Mouse (Mus musculus) embryonic stem cell, embryonic (primary cell): ENCODE measurements around the gene Sptlc2.

ENCODE experiments used
- CTCF ChIA-PET, 4 experiments: fragments of 300-600 bp in 2 of 4; fragments of 350-600 bp in 2 of 4; sonication (Branson Sonifier 250); formaldehyde crosslinking; loops; one replicate each; lab custom pipeline; 2022; ENCODE audit warnings: inconsistent platforms in 2 of 4; lab: Charles Lee
- POLR2A ChIA-PET, 4 experiments: fragments of 300-600 bp in 2 of 4; fragments of 350-600 bp in 2 of 4; sonication (Branson Sonifier 250); formaldehyde crosslinking; loops; one replicate each; lab custom pipeline; 2022; ENCODE audit warnings: antibody characterized with exemption in 4 of 4, inconsistent platforms in 1 of 4; lab: Charles Lee

The Sptlc2 gene

DNA sequence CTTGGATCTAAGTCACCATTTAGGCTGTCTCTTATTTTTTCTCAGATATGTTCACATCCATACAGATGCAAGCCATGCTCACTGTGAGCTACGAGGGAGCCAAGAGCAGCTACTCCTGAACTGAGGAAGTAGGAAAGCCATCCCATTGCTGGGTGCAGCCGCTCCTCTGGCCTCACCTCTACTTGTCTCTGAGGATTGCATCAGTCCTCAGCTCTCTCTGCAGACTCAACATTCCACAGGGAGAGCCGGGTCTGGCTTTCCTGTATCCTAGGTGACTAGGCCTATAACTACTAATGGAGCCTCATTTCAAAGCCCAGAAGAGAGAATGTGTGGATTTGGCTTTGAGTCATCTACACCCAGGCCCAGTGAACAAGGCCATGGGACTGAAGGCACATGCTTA, 17.6 kb upstream of the Sptlc2 start:
- CTCF ChIA-PET, result interaction anchor here in 1 of 4 experiments (0.6 to 1.4 kb wide), 2 partner anchors 126 to 352 kb away, joined by 3 to 4 read pairs; no protein-coding TSS in a partner anchor
- POLR2A ChIA-PET, result interaction anchor here in 3 of 4 experiments (0.6 to 3.9 kb wide), 28 partner anchors 10 to 459 kb away, joined by 3 to 36 read pairs (median 4); partner anchors contain the start of genes Sptlc2 (in 3 of the 3), Ahsa1 (in 2 of the 3), Pomt2 (in 2 of the 3) and Vipas39 (in 2 of the 3)

DNA sequence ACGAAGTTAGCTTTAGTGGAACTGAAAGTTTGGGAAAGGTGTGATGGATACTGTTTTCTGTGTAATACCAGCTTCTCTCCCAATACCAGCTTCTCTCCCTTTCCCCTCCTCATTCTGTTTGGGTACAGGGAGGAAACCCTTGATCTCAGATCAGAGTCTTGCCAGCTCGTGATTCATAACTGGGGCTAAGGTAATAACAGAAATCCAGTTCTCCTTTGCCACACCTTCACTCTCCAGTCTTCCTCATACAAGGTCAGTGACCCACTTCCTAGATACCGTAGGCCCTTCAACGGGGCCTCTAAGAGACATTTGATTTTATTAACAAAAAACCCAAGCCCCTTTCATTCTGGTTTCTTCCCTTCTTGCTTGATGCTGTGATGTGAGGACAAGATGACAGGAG, 17.0 kb upstream of the Sptlc2 start:
- CTCF ChIA-PET, result interaction anchor here in 1 of 4 experiments (0.6 to 1.4 kb wide), 2 partner anchors 125 to 352 kb away, joined by 3 to 4 read pairs; no protein-coding TSS in a partner anchor
- POLR2A ChIA-PET, result interaction anchor here (0.5 to 3.9 kb wide), 30 partner anchors 10 to 458 kb away, joined by 3 to 36 read pairs (median 4); partner anchors contain the start of genes Sptlc2 (in 3 of the 4), Ahsa1 (in 2 of the 4), Pomt2 (in 2 of the 4) and Vipas39 (in 2 of the 4)

DNA sequence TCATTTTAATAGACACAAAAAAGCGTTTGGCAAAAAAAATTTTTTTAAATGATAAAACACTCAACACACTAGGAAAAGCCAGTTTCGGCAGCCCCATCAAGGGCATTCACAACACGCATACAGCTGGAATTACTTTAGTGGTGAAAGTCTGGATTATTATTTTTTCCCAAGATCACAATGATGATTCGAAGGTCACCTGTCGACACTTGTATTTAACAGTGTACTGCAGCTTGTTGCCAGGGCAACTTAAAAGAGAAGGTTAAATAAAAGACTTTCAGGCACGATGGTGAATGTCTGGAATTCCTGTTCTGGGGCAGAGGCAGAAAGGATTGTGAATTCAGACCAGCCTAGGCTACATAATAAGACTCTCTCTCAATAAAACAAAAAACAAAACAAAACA, 13.7 kb upstream of the Sptlc2 start:
- ChIA-PET POLR2A (interaction anchor here (0.6 to 5.1 kb wide), 21 partner anchors 9 to 596 kb away, joined by 3 to 38 read pairs (median 4); partner anchors contain the start of genes Sptlc2 (in 2 of the 4) and Ahsa1 (in 1 of the 4)), CTCF (interaction anchor here in 2 of 4 experiments (0.7 kb wide), 2 partner anchors 119 to 633 kb away, joined by 4 to 11 read pairs; no protein-coding TSS in a partner anchor)

DNA sequence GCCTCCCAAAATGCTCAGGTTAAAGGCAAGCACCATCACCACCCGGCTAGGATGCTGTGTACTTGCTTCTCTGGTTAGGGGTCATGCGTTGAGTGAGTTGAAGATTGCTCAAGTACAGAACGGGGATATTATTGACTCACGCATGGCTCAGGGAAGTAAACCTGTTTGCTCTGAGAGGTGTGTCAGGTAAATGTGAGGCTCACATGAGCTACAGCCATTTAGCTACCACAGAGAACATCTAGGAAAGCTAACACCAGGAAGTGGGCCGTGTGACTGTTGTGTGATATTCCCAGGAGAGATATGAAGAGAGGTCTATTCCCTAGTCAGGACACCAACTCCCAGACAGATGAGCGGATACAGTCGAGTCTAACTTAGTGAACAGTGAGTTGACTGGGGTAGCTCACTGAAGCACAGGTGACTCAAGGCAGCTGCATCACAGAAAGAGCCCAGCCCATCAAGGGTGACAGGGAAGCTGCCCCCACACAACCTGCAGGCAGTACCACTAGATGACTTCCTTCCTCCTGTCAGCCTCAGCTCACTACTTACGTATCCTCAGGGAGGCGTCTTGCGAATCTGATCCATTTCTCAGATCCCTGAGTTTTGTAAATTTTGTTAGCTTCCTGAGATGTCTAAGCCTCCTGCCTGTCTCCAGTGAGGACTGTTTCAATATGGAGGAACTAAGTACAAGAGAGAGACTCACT, 11.1 kb upstream of the Sptlc2 start:
- ChIA-PET CTCF (interaction anchor here in 2 of 4 experiments (0.6 to 1.0 kb wide), 3 partner anchors 11 to 466 kb away, joined by 3 to 5 read pairs (median 5); partner anchors contain the start of gene Sptlc2 (in 1 of the 2)), POLR2A (interaction anchor here in 3 of 4 experiments (0.6 to 5.1 kb wide), 13 partner anchors 8 to 585 kb away, joined by 3 to 38 read pairs (median 6); partner anchors contain the start of gene Sptlc2 (in 2 of the 3))

DNA sequence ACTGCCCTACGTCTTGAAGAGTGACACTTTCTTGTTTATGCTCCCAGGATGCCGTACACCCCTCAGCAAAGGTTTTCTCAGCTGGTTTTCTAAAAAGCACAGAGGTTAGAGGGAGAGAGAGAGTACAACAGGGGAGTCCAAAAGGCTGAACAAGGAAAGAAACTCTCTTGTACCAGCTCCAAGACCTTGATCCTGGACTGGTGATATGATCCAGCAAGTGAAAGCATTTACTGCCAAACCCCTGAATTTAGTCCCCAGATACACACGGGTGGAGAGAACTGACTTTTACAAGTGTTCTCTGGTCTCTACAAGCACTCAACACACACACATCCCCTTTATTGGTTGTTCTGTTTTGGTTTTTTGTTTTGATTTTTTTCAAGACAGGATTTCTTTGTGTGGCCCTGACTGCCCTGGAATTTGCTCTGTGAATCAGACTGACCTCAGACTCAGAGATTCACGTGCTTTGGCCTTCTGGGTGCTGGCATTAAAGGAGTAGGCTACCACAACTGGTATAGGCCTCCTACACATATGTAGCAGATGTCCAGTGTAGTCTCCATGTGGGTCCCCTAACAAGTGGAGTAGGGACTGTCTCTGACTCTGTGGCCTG, 9.8 kb upstream of the Sptlc2 start:
- POLR2A ChIA-PET, result interaction anchor here in 2 of 4 experiments (0.6 to 5.1 kb wide), 4 partner anchors 9 to 39 kb away, joined by 3 to 38 read pairs (median 4); partner anchors contain the start of gene Sptlc2 (in 1 of the 2)
- CTCF ChIA-PET, result interaction anchor here in 1 of 4 experiments (0.6 kb wide), 1 partner anchor 417 kb away, joined by 3 read pairs; no protein-coding TSS in a partner anchor

DNA sequence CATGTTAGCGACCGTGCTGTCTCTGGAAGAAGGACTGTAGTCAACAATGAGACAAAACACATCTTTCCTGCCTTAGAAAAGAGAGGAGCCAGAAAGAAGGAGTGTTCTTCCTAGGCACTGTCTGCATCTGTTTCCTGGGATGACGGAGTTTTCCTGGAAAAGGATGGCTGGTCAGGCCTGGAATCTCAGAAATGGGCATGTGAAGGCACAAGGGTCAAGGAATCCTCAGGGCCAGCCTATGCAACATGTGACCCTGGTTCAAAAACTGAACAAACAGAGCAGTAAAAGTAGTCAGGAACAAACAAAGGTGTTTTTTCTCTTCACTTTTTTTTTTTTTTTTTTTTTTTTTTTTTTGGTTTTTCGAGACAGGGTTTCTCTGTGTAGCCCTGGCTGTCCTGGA, 9.0 kb upstream of the Sptlc2 start:
- ChIA-PET CTCF (no interaction called here), POLR2A (interaction anchor here in 2 of 4 experiments (0.6 to 1.5 kb wide), 3 partner anchors 9 to 38 kb away, joined by 3 to 4 read pairs (median 3); no protein-coding TSS in a partner anchor)

DNA sequence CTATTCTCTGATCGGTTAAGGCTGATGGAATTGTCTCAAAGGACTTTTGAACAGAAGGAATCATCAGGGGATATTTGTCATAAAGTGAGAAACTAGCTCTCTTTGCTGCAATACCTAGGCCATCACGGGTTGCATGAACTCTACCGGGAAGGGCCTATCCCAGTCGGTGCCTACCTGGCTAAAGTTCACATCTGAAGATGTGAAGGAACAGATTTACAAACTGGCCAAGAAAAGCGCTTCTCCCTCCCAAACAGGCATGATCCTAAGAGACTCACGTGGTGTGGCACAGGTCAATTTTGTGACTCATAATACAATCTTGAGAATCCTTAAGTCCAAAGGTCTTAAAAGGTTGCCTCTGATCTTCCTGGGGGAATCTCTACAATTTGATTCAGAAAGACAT, 6.2 kb upstream of the Sptlc2 start:
- CTCF ChIA-PET, result no interaction called here
- POLR2A ChIA-PET, result interaction anchor here in 2 of 4 experiments (1.1 to 3.7 kb wide), 5 partner anchors 12 to 71 kb away, joined by 3 to 20 read pairs (median 4); no protein-coding TSS in a partner anchor

DNA sequence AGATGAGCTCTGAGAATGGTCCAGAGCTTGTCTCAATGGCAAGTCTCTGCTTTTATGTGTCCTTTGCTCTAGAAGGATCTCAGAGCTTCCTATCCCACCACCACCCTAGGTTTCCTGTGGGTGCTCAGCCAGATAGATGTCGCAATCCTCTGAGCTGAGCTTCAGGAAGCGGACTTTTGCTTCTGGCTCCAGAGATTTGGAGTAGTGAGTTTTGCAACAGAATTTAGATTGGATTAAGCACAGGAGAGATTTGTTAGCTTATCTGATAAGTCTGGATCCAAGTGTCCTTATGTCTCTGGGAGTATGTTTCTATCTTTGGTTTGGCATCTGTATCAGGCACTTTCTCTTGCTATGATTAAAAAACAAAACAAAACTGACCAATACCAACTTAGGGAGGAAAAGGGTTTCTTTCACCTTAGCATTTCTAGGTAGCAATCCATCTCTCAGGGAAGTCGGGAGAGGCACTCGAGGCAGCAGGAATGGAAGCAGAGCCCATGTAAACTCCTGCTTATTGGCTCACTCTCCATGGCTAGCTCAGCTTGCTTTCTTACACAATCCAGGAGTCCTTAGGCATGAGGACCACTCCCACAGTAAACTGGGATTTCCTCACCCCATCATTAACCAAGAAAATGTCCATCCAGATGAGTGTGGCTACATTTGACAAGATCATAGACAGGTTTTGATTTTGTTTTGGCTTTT, 5.4 kb upstream of the Sptlc2 start:
- CTCF ChIA-PET, result interaction anchor here in 1 of 4 experiments (0.7 kb wide), 1 partner anchor 167 kb away, joined by 3 read pairs; no protein-coding TSS in a partner anchor

DNA sequence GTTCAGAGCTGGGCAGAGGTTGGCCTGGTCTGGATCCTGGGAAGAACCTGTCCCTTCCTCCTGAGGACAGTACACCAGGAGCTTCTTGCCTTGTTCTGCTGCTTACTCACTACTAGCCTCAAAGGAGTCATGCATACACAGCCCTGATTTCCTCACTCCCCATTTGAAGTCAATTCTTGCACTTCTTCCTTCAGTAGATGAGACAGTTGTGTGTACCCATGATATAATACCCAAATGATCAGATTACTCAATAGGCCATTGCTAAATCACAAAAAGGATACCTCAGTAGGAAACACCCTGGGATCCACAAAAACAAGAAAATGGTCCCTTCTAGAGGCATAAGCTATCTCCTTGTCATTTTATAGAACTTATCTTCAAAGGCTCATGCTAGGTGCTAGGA, 3.2 kb upstream of the Sptlc2 start:
- ChIA-PET CTCF (interaction anchor here in 1 of 4 experiments (0.7 kb wide), 1 partner anchor 832 kb away, joined by 3 read pairs; no protein-coding TSS in a partner anchor), POLR2A (interaction anchor here in 2 of 4 experiments (0.7 to 3.7 kb wide), 15 partner anchors 9 to 244 kb away, joined by 3 to 20 read pairs (median 5); partner anchors contain the start of gene Pomt2 (in 1 of the 2))

More for the DNA sequence above, 5.4 kb upstream of the Sptlc2 start:
- POLR2A ChIA-PET, result interaction anchor here in 3 of 4 experiments (0.6 to 3.7 kb wide), 19 partner anchors 8 to 467 kb away, joined by 3 to 20 read pairs (median 4); no protein-coding TSS in a partner anchor

DNA sequence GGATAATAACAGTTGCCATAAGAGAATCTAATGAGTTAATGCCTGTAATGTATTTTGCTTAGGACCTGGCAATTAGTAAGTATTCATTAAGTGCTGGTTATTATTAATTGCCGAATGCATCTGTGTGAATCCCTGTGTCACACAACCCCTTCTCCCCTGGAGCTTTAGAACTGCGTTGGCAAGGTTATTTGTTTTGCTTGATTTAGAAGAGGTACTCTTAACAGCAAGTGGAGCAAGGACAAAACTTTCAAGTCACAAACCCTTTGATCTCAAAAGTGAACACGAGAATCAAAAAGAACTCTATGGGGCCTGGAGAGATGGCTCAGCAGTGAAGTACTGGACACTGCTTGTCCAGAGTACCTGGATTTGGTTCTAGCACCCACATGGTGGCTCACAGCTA, 1.1 kb upstream of the Sptlc2 start:
- POLR2A ChIA-PET, result interaction anchor here (0.6 to 5.2 kb wide), 23 partner anchors 11 to 242 kb away, joined by 3 to 48 read pairs (median 7); partner anchors contain the start of genes Ahsa1 (in 1 of the 4), Alkbh1 (in 1 of the 4), Gstz1 (in 1 of the 4) and Pomt2 (in 1 of the 4)
- CTCF ChIA-PET, result interaction anchor here in 1 of 4 experiments (0.8 to 1.2 kb wide), 3 partner anchors 10 to 406 kb away, joined by 3 to 5 read pairs (median 3); no protein-coding TSS in a partner anchor

DNA sequence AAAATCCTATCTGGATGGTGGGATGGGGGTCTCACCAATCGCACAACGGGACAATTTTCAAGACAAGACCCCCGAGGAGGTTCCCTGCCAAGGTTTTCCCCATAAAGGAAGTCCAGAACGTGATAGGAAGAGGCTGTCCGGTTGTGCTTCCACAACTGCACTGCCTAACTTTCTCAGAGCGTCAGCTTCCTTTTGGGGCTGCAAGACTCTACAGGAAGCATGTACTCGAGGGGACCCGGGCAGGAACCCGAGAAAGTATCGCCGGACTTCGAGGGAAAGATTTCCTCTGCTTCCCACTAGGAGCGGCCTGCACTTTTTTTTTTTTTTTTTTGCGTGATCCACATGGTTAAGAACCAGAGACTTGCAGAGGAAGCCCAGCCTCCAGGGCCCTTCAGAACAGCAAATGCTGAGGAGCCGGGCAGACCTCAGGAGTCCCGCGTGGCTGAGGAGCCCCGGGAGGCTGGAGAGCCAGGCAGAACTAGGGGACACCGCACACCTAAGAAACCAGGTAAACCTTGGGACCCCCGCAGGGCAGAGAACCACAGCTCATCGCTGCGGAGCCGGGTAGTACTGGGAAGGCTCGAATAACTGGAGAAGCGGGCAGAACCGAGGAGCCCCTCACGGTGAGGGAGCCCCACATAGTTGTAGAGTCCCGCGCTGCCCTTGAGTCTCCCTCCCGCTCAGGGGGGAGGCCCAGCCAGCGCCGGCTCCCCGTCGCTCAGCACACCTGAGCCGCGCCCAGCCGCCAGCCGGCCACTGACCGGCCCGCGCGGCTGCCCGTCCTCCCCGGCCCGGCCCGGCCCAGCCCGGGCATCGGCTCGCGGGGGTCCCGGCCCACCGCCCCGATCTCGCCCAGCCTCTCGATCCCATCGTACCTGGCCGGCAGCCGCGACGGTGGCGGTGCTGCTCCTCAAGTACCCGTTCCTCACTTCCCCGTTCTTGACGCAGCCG, 709 bp downstream of the Sptlc2 start:
- CTCF ChIA-PET, result interaction anchor here in 1 of 4 experiments (0.7 to 2.4 kb wide), 5 partner anchors 12 to 412 kb away, joined by 3 to 9 read pairs (median 3); no protein-coding TSS in a partner anchor
- POLR2A ChIA-PET, result interaction anchor here (0.5 to 5.2 kb wide), 82 partner anchors 8 to 563 kb away, joined by 3 to 48 read pairs (median 4); partner anchors contain the start of genes Ahsa1 (in 2 of the 4), Vipas39 (in 2 of the 4), Alkbh1 (in 1 of the 4) and Cipc (in 1 of the 4)

DNA sequence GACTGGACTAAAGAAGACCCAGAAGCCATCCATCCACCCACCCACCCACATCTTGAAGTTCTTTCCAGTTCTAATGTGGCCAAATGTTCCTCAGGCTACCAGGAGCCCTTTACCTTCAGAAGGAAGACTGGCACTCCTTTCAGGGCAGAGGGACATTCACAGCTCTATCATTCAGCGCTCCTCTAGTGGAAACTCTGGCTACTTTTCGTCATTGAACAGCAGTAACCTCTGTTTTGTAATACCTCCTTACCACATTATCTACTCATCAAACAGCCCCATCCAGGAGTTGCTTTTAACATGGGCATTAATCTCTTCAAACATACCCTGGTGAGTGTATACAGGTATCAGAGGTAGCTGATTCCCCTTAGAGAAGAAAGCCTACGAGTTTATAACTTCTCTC, 3.1 kb downstream of the Sptlc2 start:
- ChIA-PET CTCF (no interaction called here), POLR2A (interaction anchor here in 1 of 4 experiments (0.7 to 5.2 kb wide), 8 partner anchors 8 to 106 kb away, joined by 3 to 28 read pairs (median 4); no protein-coding TSS in a partner anchor)

DNA sequence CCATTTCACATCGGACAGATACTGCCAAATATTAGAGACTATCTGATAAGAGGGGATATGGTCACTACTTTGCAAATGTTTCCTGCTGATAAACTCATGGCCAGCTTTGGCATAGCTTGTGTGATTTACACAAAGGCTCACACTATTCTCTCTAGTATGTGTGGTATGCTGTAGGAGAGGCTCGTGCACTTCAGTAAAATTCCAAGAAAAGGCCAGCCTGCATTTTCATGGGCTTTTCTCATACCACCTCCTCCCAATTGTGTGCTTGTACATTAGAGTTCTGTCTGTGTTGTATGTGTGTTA, 6.8 kb downstream of the Sptlc2 start:
- CTCF ChIA-PET, result interaction anchor here in 1 of 4 experiments (0.6 kb wide), 1 partner anchor 510 kb away, joined by 6 read pairs; no protein-coding TSS in a partner anchor
- POLR2A ChIA-PET, result interaction anchor here in 3 of 4 experiments (0.6 to 5.5 kb wide), 15 partner anchors 8 to 408 kb away, joined by 3 to 24 read pairs (median 3); partner anchors contain the start of genes Pomt2 (in 1 of the 3) and Sptlc2 (in 1 of the 3)

DNA sequence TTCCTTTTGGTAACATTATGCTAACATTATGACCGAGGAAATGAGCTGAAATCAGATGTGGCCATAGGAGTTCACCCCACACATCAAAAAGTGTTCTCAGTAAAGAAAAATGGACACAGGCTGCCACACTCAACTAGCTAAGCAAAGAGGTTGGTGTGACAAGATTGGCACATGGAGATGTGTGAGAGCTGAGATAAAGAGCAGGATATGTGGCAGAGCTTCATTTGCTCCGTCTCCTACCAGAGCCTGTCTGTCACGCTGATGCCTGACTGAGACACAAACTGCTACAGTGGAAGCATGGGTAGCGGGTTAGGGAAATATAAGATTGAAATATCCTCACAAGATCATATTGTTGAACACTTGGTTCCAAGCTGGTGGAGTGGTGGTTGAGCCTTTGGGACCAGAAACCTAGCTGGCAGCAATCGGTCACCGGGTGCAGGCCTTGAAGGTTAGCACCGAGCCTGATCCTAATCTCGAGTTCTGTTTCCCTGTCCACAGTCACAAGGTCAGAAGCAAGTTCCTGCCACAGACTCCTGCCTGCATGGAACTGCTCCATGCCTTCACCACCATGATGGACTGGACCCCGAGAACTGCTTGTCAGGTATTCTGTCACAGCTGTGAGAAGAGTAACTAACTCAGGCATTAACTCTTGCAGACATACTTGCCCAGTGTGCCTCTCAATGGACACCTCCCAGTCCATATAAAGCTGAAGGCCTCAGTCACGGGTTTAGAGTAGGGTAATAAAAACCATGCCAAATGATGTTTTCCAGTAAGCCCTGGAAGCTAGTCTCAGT, 7.4 kb downstream of the Sptlc2 start:
- ChIA-PET POLR2A (interaction anchor here (0.5 to 5.5 kb wide), 21 partner anchors 8 to 556 kb away, joined by 3 to 48 read pairs (median 3); partner anchors contain the start of genes Sptlc2 (in 2 of the 4) and Pomt2 (in 1 of the 4)), CTCF (interaction anchor here in 2 of 4 experiments (0.6 to 1.0 kb wide), 3 partner anchors 101 to 509 kb away, joined by 3 to 11 read pairs (median 6); no protein-coding TSS in a partner anchor)

DNA sequence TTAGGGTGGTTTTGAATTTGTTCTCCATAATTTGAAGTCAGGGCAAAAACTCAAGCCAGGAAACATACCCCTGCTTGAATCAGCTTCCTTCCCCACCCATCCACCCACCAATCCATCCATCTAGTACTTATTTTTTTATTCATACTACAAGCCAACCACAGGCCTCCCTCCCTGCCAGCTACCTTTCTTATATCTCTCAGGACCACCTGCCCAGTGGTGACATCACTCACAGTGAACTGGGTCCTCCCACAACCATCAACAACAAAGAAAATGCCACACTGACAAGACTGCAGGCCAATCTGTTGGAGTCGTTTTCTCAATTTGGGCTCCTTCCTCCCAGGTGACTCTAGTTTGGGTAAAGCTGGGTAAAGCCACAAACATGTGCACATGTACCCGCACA, 8.7 kb downstream of the Sptlc2 start:
- ChIA-PET CTCF (no interaction called here), POLR2A (interaction anchor here in 3 of 4 experiments (0.5 to 5.5 kb wide), 14 partner anchors 8 to 555 kb away, joined by 3 to 48 read pairs (median 4); partner anchors contain the start of gene Sptlc2 (in 3 of the 3))
